Mouse (Mus musculus): ENCODE results near the gene Snrnp27.

Snrnp27 gene

GRCm38 (mm10) chr6:86665076-86665475, 19.2 kb downstream of the Snrnp27 start:
- DNase-seq (ENCODE audit: low spot score in 2 of 2): no peak

DNA sequence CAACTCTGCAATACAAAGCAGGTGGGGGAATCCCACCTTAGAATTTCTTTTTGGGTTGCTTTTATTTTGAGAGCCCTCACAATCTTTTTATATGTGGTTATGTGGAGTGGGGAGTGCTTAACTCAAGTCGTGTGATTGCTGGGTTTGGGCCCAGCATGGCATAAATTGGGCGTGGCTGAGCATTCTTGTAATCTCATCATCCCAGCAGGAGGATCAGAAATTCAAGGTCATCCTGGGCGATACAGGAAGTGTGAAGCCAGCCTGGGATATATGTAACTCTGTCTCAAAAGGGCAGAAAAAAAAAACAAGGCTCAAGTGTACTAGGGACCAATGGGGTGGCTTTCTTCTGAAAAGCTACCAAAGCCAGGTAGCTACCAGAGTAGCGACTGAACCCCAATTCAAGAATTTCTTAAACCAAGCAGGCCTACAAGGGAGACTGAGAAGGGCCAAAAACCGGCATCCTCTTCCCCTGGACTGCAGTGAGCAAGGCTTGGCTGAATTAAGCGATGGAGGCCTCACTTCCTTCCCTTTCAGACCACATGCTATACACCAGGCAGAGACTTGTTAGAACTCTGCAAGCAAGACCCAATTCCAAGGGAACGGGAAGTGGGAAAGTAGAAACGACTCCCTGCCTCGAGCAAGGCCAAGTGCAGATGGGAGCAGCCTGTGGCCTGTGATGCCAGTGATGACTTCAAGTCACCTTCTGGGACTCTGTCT, 24.0 kb downstream of the Snrnp27 start:
- DNase-seq (ENCODE audit: low spot score in 2 of 2): peak; percentile 22 to 63

GRCm38 (mm10) chr6:86658501-86658900, 25.8 kb downstream of the Snrnp27 start:
- DNase-seq (ENCODE audit: low spot score in 2 of 2): no peak

DNA sequence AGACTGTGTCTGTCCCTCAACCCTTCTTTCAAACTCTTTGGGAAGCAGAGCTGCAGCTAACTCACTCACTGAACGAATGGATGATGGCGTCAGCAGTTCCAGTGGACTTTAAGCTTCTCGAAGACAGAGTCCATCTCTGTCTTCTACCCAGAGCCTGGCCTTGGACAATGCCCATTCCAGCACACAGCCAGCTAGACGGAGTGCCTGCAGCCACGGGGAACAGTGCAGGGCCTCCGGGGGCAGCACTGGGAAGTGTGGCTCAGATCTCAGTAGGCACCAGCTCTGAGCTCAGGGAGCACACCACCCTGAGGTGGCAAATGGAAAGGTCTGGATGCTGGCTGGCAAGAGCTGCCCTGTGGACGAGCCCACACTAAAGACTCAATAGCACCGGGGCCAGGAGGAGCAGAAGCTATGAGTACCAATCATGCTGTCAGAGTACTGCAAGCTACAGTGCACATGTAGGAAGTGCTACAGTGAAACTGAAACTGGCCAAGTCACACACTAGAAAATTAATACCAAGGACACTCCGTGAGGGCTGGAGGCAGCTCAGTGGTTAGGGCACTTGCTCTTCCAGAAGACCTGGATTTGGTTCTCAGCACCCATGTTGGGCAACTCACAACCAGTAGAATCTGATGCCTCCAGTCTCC, 29.9 kb downstream of the Snrnp27 start:
- DNase-seq (ENCODE audit: low spot score in 2 of 2): peak; percentile 42 to 48

DNA sequence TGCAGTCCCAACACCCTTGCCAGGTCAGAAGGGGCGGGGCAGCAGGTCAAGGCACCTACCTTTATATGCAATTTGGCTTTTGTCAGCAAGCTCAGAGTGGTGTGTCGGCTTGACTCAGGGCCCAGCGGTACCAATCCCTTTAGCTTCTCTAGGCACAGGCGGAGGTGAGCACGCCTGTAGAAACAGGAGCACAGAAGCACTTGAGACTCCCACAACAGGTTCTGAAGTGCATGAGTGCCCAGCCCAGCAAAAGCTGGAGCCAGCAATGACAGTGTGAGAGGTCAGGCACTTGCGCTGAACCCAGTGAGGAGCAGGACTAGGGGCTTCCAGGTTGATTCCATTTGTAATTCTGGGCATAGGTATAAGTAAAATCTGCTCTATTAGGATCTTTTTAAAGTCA, 31.3 kb downstream of the Snrnp27 start:
- no peak for DNase-seq (ENCODE audit: low spot score in 2 of 2)

- DNase-seq (ENCODE audit: low spot score in 2 of 2): no peak
Observed at GRCm38 (mm10) chr6:86646143-86646542, 38.2 kb downstream of the Snrnp27 start.

- no peak for DNase-seq (ENCODE audit: low spot score in 2 of 2)
Observed at GRCm38 (mm10) chr6:86645551-86645950, 38.8 kb downstream of the Snrnp27 start.

DNA sequence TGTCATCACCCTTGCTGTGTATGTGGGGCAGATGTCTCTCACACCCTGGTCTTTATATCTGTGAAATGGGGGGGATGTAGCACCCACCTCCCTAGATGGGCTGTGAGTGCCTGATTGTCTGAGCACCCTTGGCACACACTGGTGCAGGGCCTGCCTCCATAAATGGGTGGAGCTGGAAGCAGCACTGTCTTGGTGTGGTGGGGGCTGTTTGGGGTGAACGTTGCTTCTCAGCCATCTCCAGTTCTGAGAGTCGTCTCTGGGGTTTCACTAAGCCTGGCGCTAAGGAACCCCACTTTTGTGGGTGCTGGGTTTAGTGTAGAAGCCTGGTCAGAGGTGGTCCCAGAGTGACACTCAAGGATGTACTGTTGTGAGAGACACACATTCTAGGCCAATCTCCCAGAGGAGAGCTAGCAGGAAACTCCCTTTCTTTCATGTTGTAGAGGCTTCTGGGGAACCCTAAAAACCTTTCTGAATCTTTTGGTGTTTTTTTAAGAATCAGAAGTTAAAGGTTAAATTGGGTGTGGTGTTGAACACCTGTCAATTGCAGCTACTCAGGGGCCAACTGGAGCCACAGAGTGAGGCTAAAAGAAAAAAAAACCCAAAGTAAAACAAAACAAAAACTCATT, 39.4 kb downstream of the Snrnp27 start:
- DNase-seq (ENCODE audit: low spot score in 2 of 2): no peak

DNA sequence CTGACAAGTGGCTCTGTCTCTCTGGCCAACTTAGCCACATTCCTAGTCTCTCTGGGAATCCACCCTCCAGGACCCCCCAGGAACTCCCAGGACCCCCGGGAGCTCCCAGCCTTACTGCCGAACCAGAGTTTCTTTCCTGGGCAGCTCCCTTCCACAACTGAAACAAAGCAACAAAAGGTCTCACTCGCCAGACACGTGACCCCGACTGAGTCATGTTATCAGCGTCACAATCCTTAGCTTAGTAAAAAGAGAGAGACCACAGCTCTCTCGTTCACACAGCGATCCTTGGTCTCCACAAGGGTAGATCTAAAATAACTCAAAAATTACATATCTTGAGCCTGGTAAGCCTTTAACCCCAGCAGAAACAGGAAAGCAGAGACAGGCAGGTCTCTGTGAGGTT, 42.6 kb downstream of the Snrnp27 start:
- no peak for DNase-seq (ENCODE audit: low spot score in 2 of 2)

DNA sequence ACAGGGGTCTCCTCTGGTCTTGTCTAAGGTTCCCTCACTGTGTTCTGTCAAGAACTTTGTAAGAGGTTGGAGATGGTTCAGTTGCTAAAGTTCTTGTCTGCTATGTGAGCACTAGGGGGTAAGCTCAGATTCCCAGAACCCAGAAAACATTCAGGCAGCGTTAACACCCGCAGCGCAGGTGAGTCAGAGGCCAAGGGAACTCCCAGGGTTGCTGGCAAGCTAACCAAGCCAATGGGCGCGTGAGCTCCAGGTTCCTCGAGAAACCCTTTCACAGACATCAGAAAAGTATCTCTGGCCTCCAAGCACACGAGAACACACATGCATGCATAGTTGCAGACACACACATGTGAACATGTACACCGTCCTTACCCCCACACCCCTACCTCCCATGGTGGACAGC, 43.5 kb downstream of the Snrnp27 start:
- DNase-seq (ENCODE audit: low spot score in 2 of 2): no peak

DNA sequence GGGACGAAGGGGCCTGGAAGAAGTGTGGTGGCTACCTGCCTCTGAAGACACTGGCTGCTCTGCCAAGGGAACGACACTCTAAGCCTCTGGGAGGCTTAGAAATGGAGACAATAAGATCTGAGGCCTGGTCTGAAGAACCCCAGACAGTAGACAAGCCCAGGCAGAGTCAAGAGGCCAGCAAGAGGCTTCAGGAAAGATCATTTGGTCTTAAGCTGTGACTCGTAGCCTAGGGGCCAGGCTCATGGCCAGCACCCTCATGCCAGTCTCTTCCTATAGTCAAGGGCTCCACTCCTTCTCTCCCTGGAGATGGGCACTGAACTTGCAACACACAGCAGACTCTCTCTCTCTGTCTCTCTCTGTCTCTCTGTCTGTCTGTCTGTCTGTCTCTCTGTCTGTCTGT, 44.2 kb downstream of the Snrnp27 start:
- DNase-seq (ENCODE audit: low spot score in 2 of 2): no peak

GRCm38 (mm10) chr6:86639180-86640160, 44.9 kb downstream of the Snrnp27 start:
- peak; percentile 63 to 81 for DNase-seq (ENCODE audit: low spot score in 2 of 2)

- no peak for DNase-seq (ENCODE audit: low spot score in 2 of 2)
Observed at GRCm38 (mm10) chr6:86638434-86638833, 45.9 kb downstream of the Snrnp27 start.

GRCm38 (mm10) chr6:86637860-86638259, 46.5 kb downstream of the Snrnp27 start:
- DNase-seq (ENCODE audit: low spot score in 2 of 2): no peak

DNA sequence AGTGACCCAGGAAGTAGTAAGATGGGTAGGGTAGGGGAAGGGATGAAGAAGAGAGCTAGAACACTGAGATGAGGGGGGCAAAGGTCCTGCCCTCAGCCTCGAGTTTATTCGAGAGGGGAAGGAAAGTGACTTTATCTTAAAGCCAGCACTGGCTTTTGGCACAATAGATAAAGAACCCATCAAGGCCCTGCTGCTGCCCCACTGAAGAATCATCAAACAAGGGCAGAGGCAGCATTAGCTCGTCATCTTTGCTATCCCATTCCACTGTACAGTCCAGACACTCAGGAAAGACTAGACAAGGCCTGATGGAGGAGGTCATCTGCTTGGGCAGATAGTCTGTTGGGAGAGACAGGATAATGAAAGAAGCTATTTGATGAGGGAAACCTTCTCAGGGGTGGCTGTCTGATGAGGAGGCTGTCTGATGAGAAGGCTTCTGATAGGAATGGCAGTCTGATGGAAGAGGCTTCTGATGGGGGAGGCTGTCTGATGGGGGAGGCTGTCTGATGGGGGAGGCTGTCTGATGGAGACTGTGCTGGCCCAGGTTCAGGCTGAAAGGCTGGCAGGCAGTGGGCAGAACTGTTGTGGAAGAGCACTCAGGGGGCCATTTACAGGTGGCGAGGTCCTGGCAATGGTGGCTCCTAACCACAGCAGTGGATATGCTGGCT, 47.0 kb downstream of the Snrnp27 start:
- peak; percentile 29 to 66 for DNase-seq (ENCODE audit: low spot score in 2 of 2)

- peak; percentile 41 to 65 for DNase-seq (ENCODE audit: low spot score in 2 of 2)
Observed at GRCm38 (mm10) chr6:86636495-86636894, 47.8 kb downstream of the Snrnp27 start.

GRCm38 (mm10) chr6:86630141-86630540, 54.2 kb downstream of the Snrnp27 start:
- no peak for DNase-seq (ENCODE audit: low spot score in 2 of 2)

DNA sequence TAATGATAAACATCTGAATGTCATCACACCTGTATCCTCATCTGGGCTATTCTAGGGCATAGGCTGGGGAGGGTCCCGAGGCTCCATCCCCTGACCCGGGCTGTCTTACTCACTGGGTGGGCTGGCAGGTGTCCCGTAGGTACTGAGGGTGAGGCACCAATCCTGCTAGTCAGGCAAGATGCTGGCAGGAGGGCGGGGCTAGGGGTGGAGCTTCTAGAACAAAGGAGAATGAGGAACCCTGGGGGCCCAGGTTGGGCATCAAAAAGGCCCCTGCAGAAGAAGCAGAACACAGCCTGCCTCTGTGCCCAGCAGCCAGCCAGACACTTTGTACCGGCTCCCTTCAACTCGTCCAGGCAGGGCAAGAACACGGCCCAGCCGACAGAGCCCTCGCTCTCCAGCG, 56.4 kb downstream of the Snrnp27 start, which contains the start of gene Asprv1:
Gene Asprv1, plus strand, starts transcription at position 219 of the 400 bp plus-strand sequence.
- no peak for DNase-seq (ENCODE audit: low spot score in 2 of 2)
